Mouse (Mus musculus): ENCODE results near the gene Btrc. TPM values are rescaled to one million over a fixed set of nuclear protein-coding genes. Genes with fewer than 3 reads are reported as not detected.

The Btrc gene
- polyA plus RNA-seq, 1 experiment from 2014 or later = 49.0 TPM

DNA sequence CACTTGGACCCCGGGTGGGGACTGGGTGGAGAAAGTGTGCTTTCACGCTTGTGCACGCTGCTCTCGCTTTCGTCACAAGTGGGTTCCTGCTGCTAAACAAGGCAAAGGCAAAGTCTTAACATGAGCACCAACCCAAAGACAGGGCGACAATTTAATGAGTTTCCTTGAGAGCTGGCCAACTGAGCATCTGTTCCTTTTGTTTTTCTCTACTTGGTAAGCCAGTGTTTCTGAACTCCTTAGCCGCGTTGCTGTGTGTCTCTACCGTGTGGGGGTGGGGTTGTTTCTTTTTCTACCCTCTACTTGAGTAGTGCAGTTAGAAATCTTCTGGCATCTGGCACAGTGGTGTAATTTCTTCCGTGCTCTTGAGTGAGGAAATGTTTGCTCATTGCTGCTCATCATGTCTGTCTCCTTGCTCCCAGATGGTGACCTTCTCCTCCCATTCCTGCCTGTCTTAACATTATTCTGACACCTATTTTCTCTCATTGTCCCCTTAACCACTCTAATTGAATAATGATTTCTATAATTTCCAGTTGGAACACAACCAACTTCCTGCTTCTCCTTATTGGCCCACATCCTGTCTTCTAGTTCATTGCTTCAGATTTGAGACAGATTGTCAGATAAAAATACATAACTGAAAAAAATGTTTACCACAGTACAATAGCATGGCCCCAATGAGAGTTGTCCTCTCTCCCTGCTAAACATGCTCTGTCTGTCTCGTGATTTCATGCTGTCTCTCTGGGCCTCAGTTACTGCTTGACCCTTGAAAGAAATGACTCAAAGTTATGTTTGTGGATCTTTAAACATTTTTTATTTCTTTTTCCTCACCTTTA, 109.4 kb downstream of the Btrc start:
- ATAC-seq (replicated peaks; ENCODE audit: low FRiP score) (no peak), DNase-seq (ENCODE audit: low spot score) (no peak)
- Histone ChIP-seq H3K27ac (ENCODE audit: low read depth, low read length) (no peak overlapping the region), H3K27me3 (replicated peaks; ENCODE audit: control insufficient read depth, insufficient read depth, low read length) (no peaks in the 10 kb centered on the region), H3K9me3 (ENCODE audit: control insufficient read depth, low read length) (no peaks in the 10 kb centered on the region), H3K4me1 (replicated peaks; ENCODE audit: control insufficient read depth, insufficient read depth, low read length) (no peaks in the 10 kb centered on the region), H3K4me2 (no peak overlapping the region), H3K9ac (ENCODE audit: low read depth, low read length) (no peak overlapping the region), H3K4me3 (ENCODE audit: low read depth, low read length) (no peak overlapping the region), H3K36me3 (ENCODE audit: control insufficient read depth, insufficient read depth, low read length) (no peaks in the 10 kb centered on the region)
- 84% methylated on average over 11 of the region's 11 CpGs for WGBS

DNA sequence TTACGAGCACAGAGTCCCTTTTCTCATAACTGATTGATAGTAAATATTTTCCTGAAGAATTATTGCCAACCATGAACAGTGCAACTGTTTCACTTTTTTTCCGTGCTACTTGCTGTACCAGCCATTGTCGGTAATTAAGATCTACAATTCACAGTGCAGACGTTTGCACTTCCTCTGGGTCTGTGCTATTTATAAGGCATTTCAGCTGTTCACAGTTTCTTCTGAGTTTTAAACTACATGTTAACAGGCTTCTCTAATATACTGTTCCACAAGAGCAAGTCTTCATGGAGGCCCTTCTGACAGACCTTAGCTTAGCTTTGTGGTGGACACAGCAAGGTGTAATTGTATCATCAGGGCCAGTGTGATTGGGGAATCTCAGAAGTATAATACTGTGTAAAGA, 111.2 kb downstream of the Btrc start:
- WGBS = 81% methylated on average over 4 of the region's 4 CpGs
- Histone ChIP-seq H3K27me3 (replicated peaks; ENCODE audit: control insufficient read depth, insufficient read depth, low read length) (no peaks in the 10 kb centered on the region), H3K4me1 (replicated peaks; ENCODE audit: control insufficient read depth, insufficient read depth, low read length) (no peaks in the 10 kb centered on the region), H3K4me3 (ENCODE audit: low read depth, low read length) (no peak overlapping the region), H3K9me3 (ENCODE audit: control insufficient read depth, low read length) (no peaks in the 10 kb centered on the region), H3K9ac (ENCODE audit: low read depth, low read length) (no peak overlapping the region), H3K4me2 (no peak overlapping the region), H3K27ac (ENCODE audit: low read depth, low read length) (no peak overlapping the region), H3K36me3 (ENCODE audit: control insufficient read depth, insufficient read depth, low read length) (no peaks in the 10 kb centered on the region)
- DNase-seq (ENCODE audit: low spot score) (no peak), ATAC-seq (replicated peaks; ENCODE audit: low FRiP score) (no peak)

DNA sequence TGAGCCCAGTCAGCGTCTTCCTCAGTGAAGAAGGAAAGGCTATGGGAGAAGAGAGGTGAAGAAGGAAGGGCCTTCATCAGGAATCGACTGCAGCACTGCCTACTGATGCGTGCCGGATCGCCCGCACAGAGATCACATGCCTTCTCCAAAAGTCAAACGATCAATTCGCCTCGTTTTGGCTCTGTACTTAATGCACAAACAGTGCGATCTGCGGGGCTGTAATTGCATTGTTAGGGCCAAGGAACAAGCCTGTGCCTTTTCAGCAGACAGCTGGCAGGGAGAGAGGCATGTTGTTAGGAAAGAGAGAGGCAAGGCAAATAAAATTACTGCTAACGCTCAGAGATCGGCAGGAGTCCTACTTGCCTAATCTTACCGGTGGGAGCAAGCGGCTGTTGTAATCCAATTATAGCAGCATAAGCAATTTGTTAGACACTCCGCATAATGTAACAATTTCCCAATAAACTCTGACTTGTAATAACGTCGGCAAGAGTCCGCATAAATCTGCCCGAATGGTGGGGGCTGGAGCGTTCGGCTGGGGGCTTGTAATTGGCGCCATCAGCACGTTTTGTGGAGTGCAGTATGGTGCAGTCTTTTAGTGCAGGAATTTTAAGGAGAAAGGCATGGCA, 112.5 kb downstream of the Btrc start:
- Histone ChIP-seq H3K9ac (ENCODE audit: low read depth, low read length) (no peak overlapping the region), H3K9me3 (ENCODE audit: control insufficient read depth, low read length) (no peaks in the 10 kb centered on the region), H3K4me2 (no peak overlapping the region), H3K4me3 (ENCODE audit: low read depth, low read length) (no peak overlapping the region), H3K27ac (ENCODE audit: low read depth, low read length) (no peak overlapping the region), H3K36me3 (ENCODE audit: control insufficient read depth, insufficient read depth, low read length) (no peaks in the 10 kb centered on the region), H3K27me3 (replicated peaks; ENCODE audit: control insufficient read depth, insufficient read depth, low read length) (no peaks in the 10 kb centered on the region), H3K4me1 (replicated peaks; ENCODE audit: control insufficient read depth, insufficient read depth, low read length) (no peaks in the 10 kb centered on the region)
- ATAC-seq (replicated peaks; ENCODE audit: low FRiP score) (no peak), DNase-seq (ENCODE audit: low spot score) (no peak)
- 76% methylated on average over 24 of the region's 24 CpGs for WGBS

DNA sequence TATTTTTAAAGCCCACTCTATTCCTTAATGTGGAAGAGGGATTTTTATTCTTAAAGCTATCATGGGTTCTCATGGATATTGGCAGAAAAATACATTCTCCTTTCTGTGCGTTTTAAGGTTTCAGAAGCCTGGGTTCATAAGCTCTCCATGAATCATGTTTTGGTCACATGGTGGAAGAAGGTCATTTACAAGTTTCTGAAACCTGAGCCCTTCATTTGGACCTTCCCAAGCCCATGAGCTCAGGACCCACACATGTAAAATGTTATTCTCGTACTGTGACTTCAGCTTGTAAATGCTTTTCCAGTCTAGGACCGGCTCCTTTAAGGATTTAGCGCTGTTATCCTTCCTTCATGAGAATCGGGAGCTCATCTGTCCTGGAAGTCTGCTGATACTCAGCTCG, 116.0 kb downstream of the Btrc start:
- no peaks in the 10 kb centered on the region for H3K36me3 ChIP-seq (ENCODE audit: control insufficient read depth, insufficient read depth, low read length)
- H3K27ac ChIP-seq (ENCODE audit: low read depth, low read length) = no peak overlapping the region
- no peaks in the 10 kb centered on the region for H3K27me3 ChIP-seq (replicated peaks; ENCODE audit: control insufficient read depth, insufficient read depth, low read length)
- ATAC-seq (replicated peaks; ENCODE audit: low FRiP score) (no peak), DNase-seq (ENCODE audit: low spot score) (no peak)
- no peaks in the 10 kb centered on the region for H3K4me1 ChIP-seq (replicated peaks; ENCODE audit: control insufficient read depth, insufficient read depth, low read length)
- H3K9me3 ChIP-seq (ENCODE audit: control insufficient read depth, low read length) = no peaks in the 10 kb centered on the region
- H3K4me2 ChIP-seq = no peak overlapping the region
- 86% methylated on average over 6 of the region's 6 CpGs for WGBS
- H3K9ac ChIP-seq (ENCODE audit: low read depth, low read length) = no peak overlapping the region
- H3K4me3 ChIP-seq (ENCODE audit: low read depth, low read length) = no peak overlapping the region

DNA sequence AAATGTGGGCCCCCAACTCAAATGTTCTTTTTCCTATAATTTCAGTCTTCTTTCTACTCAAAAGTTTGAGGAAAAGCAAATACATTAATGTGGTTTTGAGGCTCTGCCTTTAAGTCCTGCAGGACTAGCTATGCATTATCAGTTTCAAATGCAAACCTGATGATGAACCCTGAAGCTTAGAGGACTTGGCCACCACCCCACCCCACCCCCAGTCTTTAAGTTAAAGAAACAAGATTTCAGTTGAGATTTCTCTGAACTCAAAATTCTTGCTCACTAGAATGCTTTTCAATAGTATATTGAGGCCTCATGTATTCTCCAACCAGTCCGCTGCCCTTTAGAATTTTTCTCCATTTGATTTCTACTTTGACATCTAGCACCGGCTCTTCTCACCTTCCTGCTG, 117.0 kb downstream of the Btrc start:
- 89% methylated on average over 2 of the region's 2 CpGs for WGBS
- Histone ChIP-seq H3K4me2 (no peak overlapping the region), H3K4me1 (replicated peaks; ENCODE audit: control insufficient read depth, insufficient read depth, low read length) (no peaks in the 10 kb centered on the region), H3K27ac (ENCODE audit: low read depth, low read length) (no peak overlapping the region), H3K4me3 (ENCODE audit: low read depth, low read length) (no peak overlapping the region), H3K27me3 (replicated peaks; ENCODE audit: control insufficient read depth, insufficient read depth, low read length) (no peaks in the 10 kb centered on the region), H3K9ac (ENCODE audit: low read depth, low read length) (no peak overlapping the region), H3K9me3 (ENCODE audit: control insufficient read depth, low read length) (no peaks in the 10 kb centered on the region), H3K36me3 (ENCODE audit: control insufficient read depth, insufficient read depth, low read length) (no peaks in the 10 kb centered on the region)
- no peak for DNase-seq (ENCODE audit: low spot score)
- ATAC-seq (replicated peaks; ENCODE audit: low FRiP score) = no peak

DNA sequence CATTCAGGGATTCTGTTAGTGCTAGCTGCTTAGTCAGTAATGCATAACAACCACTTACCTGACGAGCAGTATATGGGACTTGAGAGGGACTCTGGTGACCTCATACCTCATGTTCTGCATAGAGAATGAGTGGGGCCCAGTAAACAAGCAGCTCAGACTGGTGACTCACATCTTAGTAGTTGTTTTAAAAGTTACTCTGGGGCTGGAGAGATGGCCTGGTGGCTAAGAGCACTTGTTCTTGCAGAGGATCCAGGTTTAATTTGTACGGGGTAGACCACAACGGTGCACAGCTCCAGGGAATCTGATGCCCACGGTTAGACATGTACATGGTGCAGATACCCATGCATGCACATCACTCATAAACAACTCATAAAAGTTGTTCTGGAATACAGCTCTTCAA, 117.4 kb downstream of the Btrc start:
- 88% methylated on average over 4 of the region's 4 CpGs for WGBS
- Histone ChIP-seq H3K9me3 (ENCODE audit: control insufficient read depth, low read length) (no peaks in the 10 kb centered on the region), H3K36me3 (ENCODE audit: control insufficient read depth, insufficient read depth, low read length) (no peaks in the 10 kb centered on the region), H3K4me1 (replicated peaks; ENCODE audit: control insufficient read depth, insufficient read depth, low read length) (no peaks in the 10 kb centered on the region), H3K27me3 (replicated peaks; ENCODE audit: control insufficient read depth, insufficient read depth, low read length) (no peaks in the 10 kb centered on the region), H3K9ac (ENCODE audit: low read depth, low read length) (no peak overlapping the region), H3K4me2 (no peak overlapping the region), H3K4me3 (ENCODE audit: low read depth, low read length) (no peak overlapping the region), H3K27ac (ENCODE audit: low read depth, low read length) (no peak overlapping the region)
- ATAC-seq (replicated peaks; ENCODE audit: low FRiP score) = no peak
- DNase-seq (ENCODE audit: low spot score) = no peak

DNA sequence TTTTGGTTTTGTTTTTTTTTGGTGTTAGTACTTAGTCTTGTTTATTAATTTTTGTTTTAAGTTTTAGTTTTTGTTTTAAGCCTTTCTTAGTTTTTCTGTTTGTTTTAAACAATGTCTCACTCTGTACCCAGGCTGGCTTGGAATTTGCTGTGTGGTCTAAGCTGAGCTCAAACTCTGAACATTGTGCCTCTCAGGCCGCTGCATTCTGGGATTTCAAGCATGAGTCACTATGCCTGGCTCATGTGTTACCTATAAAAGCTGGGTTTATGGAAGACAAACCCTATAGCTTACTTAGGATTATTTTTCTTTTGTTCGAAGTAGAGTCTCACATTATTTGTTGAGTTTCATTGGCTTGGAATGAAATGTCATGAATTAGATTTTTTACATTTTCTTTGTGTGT, 119.9 kb downstream of the Btrc start:
- H3K9me3 ChIP-seq (ENCODE audit: control insufficient read depth, low read length) = no peaks in the 10 kb centered on the region
- no peak overlapping the region for H3K4me3 ChIP-seq (ENCODE audit: low read depth, low read length)
- H3K36me3 ChIP-seq (ENCODE audit: control insufficient read depth, insufficient read depth, low read length) = no peaks in the 10 kb centered on the region
- DNase-seq (ENCODE audit: low spot score) = no peak
- no peak overlapping the region for H3K9ac ChIP-seq (ENCODE audit: low read depth, low read length)
- 91% methylated on average over 2 of the region's 2 CpGs for WGBS
- H3K4me2 ChIP-seq = no peak overlapping the region
- no peak overlapping the region for H3K27ac ChIP-seq (ENCODE audit: low read depth, low read length)
- peaks cover 2% of the 10 kb centered on the region; the same call in 1 of the 2 replicates for H3K4me1 ChIP-seq (replicated peaks; ENCODE audit: control insufficient read depth, insufficient read depth, low read length)
- H3K27me3 ChIP-seq (replicated peaks; ENCODE audit: control insufficient read depth, insufficient read depth, low read length) = no peaks in the 10 kb centered on the region
- no peak for ATAC-seq (replicated peaks; ENCODE audit: low FRiP score)

DNA sequence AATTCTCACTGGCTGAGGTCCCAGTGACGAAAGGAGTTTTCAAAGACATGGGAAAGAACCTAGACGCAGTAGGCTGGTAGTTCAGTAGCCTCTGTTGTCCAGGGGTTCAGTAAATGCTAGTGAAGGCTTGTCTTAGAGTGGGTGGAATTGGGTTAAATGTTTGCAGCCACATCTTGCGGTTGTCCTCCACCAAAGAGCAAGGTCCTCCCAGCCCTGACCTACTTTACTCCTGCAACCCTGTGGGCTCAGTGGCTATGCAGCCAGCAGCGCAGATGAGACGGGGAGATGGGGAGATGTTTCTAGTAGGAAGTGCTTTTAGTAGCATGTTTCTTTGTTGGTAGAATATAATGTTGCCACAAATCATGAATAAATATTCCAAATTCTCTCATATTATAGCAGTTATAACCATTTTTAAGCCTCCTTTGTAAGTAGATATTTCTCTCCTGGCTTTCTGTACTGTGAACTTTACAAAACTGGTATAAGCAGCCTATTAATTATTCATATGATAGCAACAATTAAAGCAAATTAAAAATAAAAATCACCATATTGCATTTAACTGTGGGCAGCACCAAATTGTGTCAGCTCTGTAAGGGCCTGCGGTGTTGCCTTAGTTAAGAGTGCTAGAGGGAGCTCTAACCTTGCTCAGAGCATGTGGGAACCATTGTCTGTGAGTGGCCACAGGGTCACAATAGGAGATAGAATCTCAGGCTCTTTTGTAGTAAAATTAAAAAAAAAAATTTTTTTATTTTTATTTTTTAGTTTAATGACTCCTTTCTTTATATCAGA, 122.9 kb downstream of the Btrc start:
- H3K4me2 ChIP-seq = no peak overlapping the region
- H3K36me3 ChIP-seq (ENCODE audit: control insufficient read depth, insufficient read depth, low read length) = no peaks in the 10 kb centered on the region
- no peak overlapping the region for H3K27ac ChIP-seq (ENCODE audit: low read depth, low read length)
- ATAC-seq (replicated peaks; ENCODE audit: low FRiP score) (no peak), DNase-seq (ENCODE audit: low spot score) (no peak)
- H3K9ac ChIP-seq (ENCODE audit: low read depth, low read length) = no peak overlapping the region
- peaks cover 15% of the 10 kb centered on the region for H3K4me1 ChIP-seq (replicated peaks; ENCODE audit: control insufficient read depth, insufficient read depth, low read length)
- WGBS = 88% methylated on average over 6 of the region's 6 CpGs
- H3K27me3 ChIP-seq (replicated peaks; ENCODE audit: control insufficient read depth, insufficient read depth, low read length) = no peaks in the 10 kb centered on the region
- H3K9me3 ChIP-seq (ENCODE audit: control insufficient read depth, low read length) = no peaks in the 10 kb centered on the region
- no peak overlapping the region for H3K4me3 ChIP-seq (ENCODE audit: low read depth, low read length)
